10 mouse cellular contexts compared by ENCODE assay signal in the genomic region with DNA sequence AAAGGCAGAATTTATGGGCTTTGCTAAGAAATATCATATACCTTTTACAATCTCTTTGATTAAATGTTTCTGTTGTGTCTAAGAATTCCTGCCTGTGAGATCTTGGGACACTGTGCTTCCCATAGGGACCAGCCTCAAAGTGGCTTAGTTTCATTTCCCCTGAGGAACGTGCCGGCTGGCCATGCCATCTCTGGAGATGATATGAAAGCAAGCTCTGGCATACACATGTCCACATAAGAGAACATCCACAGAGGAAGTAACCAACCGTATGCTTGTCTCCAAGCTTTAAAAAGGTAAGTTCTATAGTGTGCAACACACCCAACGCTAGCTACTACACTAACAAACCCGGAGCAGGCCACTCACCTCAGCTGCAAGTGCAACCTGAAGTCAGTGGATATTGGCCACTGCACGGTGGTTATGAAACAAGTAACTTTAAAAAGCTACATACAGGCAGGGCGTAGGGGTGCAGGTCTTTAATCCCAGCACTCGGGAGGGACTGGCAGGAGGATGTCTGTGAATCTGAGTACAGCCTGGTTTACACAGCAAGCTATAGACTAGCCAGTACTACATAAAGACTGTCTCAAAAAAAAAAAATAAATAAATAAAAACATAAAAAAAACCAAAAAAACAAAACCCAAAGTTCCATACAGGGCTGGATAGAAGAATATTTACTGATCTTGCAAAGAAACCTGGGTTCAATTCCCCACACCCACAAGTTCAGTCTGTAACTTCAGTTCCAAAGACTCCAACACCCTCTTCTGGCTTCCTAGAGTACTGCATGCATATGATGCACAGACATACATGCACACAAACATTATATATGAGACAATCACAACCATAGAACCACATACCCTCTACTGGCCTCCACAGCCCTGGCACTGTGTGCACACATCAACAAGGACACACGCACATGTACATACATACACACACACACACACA. TPM values are rescaled to one million over a fixed set of nuclear protein-coding genes. Genes with fewer than 3 reads are reported as not detected.
DNase-seq lines count a peak whose midpoint lies in the region; ATAC-seq lines count a peak whose summit lies in the region.
"Had no signal": no experiment of that assay in that cellular context is flagged by ENCODE, and none has a peak within 500 bp of the region (broad histone marks: within the 10 kb centered on the region; RNA-seq: fewer than 3 reads in every experiment).

No protein-coding gene starts in this region.

- peaks cover 55% of the 10 kb centered on the region for H3K4me1 ChIP-seq in heart, embryonic 10.5 days
- H3K4me1 ChIP-seq in midbrain, embryonic 12.5 days: peaks cover 43% of the 10 kb centered on the region
- peaks cover 43% of the 10 kb centered on the region for H3K4me1 ChIP-seq in midbrain, embryonic 10.5 days
- peaks cover 68% of the 10 kb centered on the region for H3K4me1 ChIP-seq in limb, embryonic 13.5 days

- no peaks in the 10 kb centered on the region for H3K27me3 ChIP-seq in heart, embryonic 10.5 days (ENCODE audit: insufficient read depth, poor library complexity, severe bottlenecking)
- no peaks in the 10 kb centered on the region for H3K27me3 ChIP-seq in midbrain, embryonic 12.5 days
- no peaks in the 10 kb centered on the region for H3K27me3 ChIP-seq in midbrain, embryonic 10.5 days (ENCODE audit: low read depth, poor library complexity, severe bottlenecking)
- H3K27me3 ChIP-seq in limb, embryonic 13.5 days: no peaks in the 10 kb centered on the region

- H3K4me3 ChIP-seq in heart, embryonic 10.5 days: no peak overlapping the region
- H3K4me3 ChIP-seq in midbrain, embryonic 12.5 days: no peak overlapping the region
- no peak overlapping the region for H3K4me3 ChIP-seq in midbrain, embryonic 10.5 days
- H3K4me3 ChIP-seq in limb, embryonic 13.5 days: no peak overlapping the region

- no peak overlapping the region for H3K9ac ChIP-seq in midbrain, embryonic 12.5 days (replicated peaks)
- no peak overlapping the region; the same call in 1 of the 2 replicates for H3K9ac ChIP-seq in limb, embryonic 13.5 days

- H3K9me3 ChIP-seq in heart, embryonic 10.5 days: no peaks in the 10 kb centered on the region
- no peaks in the 10 kb centered on the region for H3K9me3 ChIP-seq in midbrain, embryonic 12.5 days
- no peaks in the 10 kb centered on the region for H3K9me3 ChIP-seq in midbrain, embryonic 10.5 days (replicated peaks)
- H3K9me3 ChIP-seq in limb, embryonic 13.5 days: no peaks in the 10 kb centered on the region

- no peak for ATAC-seq in midbrain, embryonic 12.5 days (ENCODE audit: low FRiP score, low read depth)
- no peak for ATAC-seq in limb, embryonic 13.5 days (ENCODE audit: low FRiP score, low read depth)

- H3K27ac ChIP-seq in heart, embryonic 10.5 days: 0 out of 2 replicates have a peak overlapping the region, but pooled peaks have one; percentile 13
- H3K27ac ChIP-seq in midbrain, embryonic 12.5 days (replicated peaks): 0 out of 2 replicates have a peak overlapping the region, but pooled peaks have one; percentile 54
- no peak overlapping the region for H3K27ac ChIP-seq in midbrain, embryonic 10.5 days (replicated peaks)
- peak overlapping the region; percentile 97 for H3K27ac ChIP-seq in limb, embryonic 13.5 days

- no peak for DNase-seq in heart, embryonic 10.5 days (ENCODE audit: low spot score)
- DNase-seq in heart, postnatal 4 days: no peak
- no peak for DNase-seq in midbrain, embryonic 10.5 days (ENCODE audit: low spot score)
- no peak for DNase-seq in cerebellum, adult 18-20 months
- no peak for DNase-seq in Muller cell, postnatal 12 days (ENCODE audit: inconsistent ontology term)
- DNase-seq in urinary bladder, adult 18-20 months (ENCODE audit: low spot score in 2 of 2): no peak
- DNase-seq: cerebellum, adult 9-10 months; right cerebral cortex, adult 18-20 months had no signal

- no peak overlapping the region for H3K4me2 ChIP-seq in midbrain, embryonic 12.5 days (replicated peaks)
- no peak overlapping the region for H3K4me2 ChIP-seq in limb, embryonic 13.5 days (replicated peaks)

- no peaks in the 10 kb centered on the region for H3K36me3 ChIP-seq in heart, embryonic 10.5 days
- no peaks in the 10 kb centered on the region for H3K36me3 ChIP-seq in midbrain, embryonic 12.5 days
- H3K36me3 ChIP-seq in midbrain, embryonic 10.5 days: no peaks in the 10 kb centered on the region
- H3K36me3 ChIP-seq in limb, embryonic 13.5 days: no peaks in the 10 kb centered on the region

- WGBS in heart, embryonic 10.5 days: 82% methylated on average over 9 of the region's 9 CpGs
- WGBS in midbrain, embryonic 12.5 days: 84% methylated on average over 9 of the region's 9 CpGs
- WGBS in midbrain, embryonic 10.5 days: 88% methylated on average over 9 of the region's 9 CpGs
- WGBS in limb, embryonic 13.5 days: 61% methylated on average over 9 of the region's 9 CpGs

RNA-seq across cellular contexts. Expression of a gene that starts 19.5 kb away (rescaled TPM):
- polyA plus RNA-seq in heart, embryonic 10.5 days (2016; fragmentation: Nextera tagmentation; extraction: Ambion mirVana): 11.9 and 17.2 TPM in 2 replicates
- total RNA-seq in heart, postnatal 4 days (2021): 100 to 1,000 TPM; 104 to 107 TPM
- 12.4 and 12.9 TPM in 2 replicates for polyA plus RNA-seq in midbrain, embryonic 12.5 days (2016; fragmentation: Nextera tagmentation; extraction: Ambion mirVana)
- 11.1 and 12.1 TPM in 2 replicates for polyA plus RNA-seq in midbrain, embryonic 10.5 days (2016; fragmentation: Nextera tagmentation; extraction: Ambion mirVana)
- polyA plus RNA-seq in limb, embryonic 13.5 days (2015; fragmentation: Nextera tagmentation; extraction: Ambion mirVana): 18.1 and 18.2 TPM in 2 replicates

RNA-seq across cellular contexts. Expression of a gene that starts 37.0 kb away (rescaled TPM):
- polyA plus RNA-seq in heart, embryonic 10.5 days (2016; fragmentation: Nextera tagmentation; extraction: Ambion mirVana): 266 and 331 TPM in 2 replicates
- 100 to 1,000 TPM in 1 of 2 experiments, 10 to 100 TPM in 1; 94.2 to 102 TPM for total RNA-seq in heart, postnatal 4 days (2021)
- 350 and 358 TPM in 2 replicates for polyA plus RNA-seq in midbrain, embryonic 12.5 days (2016; fragmentation: Nextera tagmentation; extraction: Ambion mirVana)
- polyA plus RNA-seq in midbrain, embryonic 10.5 days (2016; fragmentation: Nextera tagmentation; extraction: Ambion mirVana): 403 and 447 TPM in 2 replicates
- polyA plus RNA-seq in limb, embryonic 13.5 days (2015; fragmentation: Nextera tagmentation; extraction: Ambion mirVana): 355 and 358 TPM in 2 replicates

RNA-seq across cellular contexts. Expression of a gene that starts 55.3 kb away (rescaled TPM):
- 5.0 and 6.2 TPM in 2 replicates for polyA plus RNA-seq in heart, embryonic 10.5 days (2016; fragmentation: Nextera tagmentation; extraction: Ambion mirVana)
- 10 to 100 TPM; 20.7 to 21.9 TPM for total RNA-seq in heart, postnatal 4 days (2021)
- polyA plus RNA-seq in midbrain, embryonic 12.5 days (2016; fragmentation: Nextera tagmentation; extraction: Ambion mirVana): 8.3 and 9.2 TPM in 2 replicates
- 6.3 and 6.6 TPM in 2 replicates for polyA plus RNA-seq in midbrain, embryonic 10.5 days (2016; fragmentation: Nextera tagmentation; extraction: Ambion mirVana)
- polyA plus RNA-seq in limb, embryonic 13.5 days (2015; fragmentation: Nextera tagmentation; extraction: Ambion mirVana): 6.7 and 7.5 TPM in 2 replicates
